Mouse (Mus musculus) heart, postnatal 4 days (tissue): ENCODE results near the gene Cntn5. TPM values are rescaled to one million over a fixed set of nuclear protein-coding genes. Genes with fewer than 3 reads are reported as not detected.

Experiments used
- DNase-seq: peaks from one replicate; pipeline ENCODE4 v3.0.0; 2021
- total RNA-seq, 2 experiments: library from RNA; stranded (reverse); gene quantifications; 2 replicates each; pipeline ENCODE4 v1.2.3; 2021

Cntn5 gene
- total RNA-seq, 2 experiments from 2014 or later, result 0.10 to 0.16 TPM

DNA sequence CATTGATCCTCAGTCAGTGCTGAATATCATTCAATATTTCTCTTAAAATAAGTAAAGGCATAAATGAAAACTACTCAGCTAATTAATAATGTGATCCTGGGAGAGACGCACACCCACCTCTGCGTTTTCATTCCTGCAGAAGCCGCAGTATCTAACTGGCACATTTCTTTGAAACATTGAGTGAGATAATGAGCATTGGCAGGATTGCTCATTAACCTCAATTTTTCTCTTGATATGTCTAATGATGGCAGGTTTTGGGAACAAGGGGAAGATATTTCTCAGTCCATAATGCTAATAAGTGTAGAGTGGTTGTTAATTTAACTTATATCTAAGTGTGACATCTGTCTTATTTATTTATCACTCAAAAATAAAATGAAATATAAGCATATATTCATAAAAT lies 734.0 kb downstream of the Cntn5 start:
- DNase-seq, result no peak

GRCm38 (mm10) chr9:10121350-10122057 lies 783.1 kb downstream of the Cntn5 start:
- no peak for DNase-seq

GRCm38 (mm10) chr9:10116581-10116980 lies 788.0 kb downstream of the Cntn5 start:
- DNase-seq, result no peak

DNA sequence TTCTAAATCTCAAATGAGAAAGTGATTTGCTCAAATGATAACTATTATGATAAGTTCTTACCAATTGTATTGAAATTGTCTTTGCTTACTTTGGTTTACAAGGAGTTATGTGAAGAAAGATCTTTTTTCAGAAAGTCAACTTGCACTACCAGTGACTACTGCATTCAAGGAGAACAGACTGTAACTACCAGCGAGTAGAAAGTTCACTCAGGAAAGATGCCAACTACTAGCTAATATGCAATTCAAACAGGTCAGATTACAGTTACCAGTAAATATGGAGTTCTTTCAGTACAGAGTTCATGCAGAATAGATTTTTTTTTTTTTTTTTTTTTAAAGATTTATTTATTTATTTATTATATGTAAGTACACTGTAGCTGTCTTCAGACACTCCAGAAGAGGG lies 795.4 kb downstream of the Cntn5 start:
- no peak for DNase-seq

- DNase-seq, result no peak
These were observed 796.7 kb downstream of the Cntn5 start for GRCm38 (mm10) chr9:10107861-10108260.

DNA sequence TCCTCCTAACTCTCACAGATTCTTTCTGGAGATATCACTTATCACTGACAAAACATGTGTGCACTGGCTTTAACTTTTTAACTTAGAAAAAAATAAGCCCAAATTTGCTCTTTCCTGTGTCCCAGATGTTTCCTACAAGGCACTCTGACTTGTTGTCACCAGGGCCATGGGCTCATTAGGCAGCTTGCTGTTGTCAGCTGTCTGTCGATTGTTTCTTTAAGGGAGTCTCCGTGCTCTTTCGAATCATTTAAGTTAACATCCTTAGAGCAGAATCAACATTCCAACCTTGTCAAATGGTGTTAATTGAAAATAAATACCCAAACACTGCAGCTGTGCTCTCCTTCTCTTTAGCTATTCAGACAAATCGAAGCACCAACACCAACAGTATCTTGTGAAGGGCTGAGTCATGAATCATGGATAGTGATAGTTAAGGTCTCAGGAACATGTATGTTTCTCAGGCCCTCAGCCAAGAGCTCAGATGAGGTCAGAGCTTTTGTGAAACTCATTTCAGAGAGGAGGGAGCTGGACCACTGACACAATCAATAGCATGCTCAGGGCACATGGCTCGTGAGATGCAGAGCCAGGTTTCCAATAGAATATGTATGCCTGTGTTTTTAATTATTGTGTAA lies 802.6 kb downstream of the Cntn5 start:
- DNase-seq, result no peak

GRCm38 (mm10) chr9:10076282-10076681 lies 828.3 kb downstream of the Cntn5 start:
- no peak for DNase-seq

- DNase-seq, result no peak
These were observed 831.2 kb downstream of the Cntn5 start for GRCm38 (mm10) chr9:10073401-10073800.

GRCm38 (mm10) chr9:10072860-10073259 lies 831.7 kb downstream of the Cntn5 start:
- DNase-seq, result no peak

DNA sequence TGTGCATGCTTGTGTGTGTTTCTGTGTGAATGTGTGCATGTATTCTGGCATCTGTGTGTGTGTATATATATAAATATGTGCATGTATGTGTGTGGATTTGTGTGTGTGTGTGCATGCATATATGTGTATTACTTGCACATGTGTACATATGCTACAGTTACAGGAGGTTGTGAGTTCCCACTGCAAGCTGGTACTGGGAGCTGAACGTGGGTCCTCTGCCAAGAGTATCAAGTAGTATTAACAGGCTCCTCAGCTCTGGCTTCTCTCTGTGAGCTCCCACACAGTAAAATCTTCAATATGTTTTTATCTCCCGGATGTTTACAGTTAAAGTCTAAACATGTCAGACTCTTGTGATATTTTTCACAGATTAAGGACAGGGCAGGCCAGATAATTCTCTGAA lies 833.3 kb downstream of the Cntn5 start:
- DNase-seq, result no peak

GRCm38 (mm10) chr9:10044969-10045789 lies 859.4 kb downstream of the Cntn5 start:
- DNase-seq, result no peak

DNA sequence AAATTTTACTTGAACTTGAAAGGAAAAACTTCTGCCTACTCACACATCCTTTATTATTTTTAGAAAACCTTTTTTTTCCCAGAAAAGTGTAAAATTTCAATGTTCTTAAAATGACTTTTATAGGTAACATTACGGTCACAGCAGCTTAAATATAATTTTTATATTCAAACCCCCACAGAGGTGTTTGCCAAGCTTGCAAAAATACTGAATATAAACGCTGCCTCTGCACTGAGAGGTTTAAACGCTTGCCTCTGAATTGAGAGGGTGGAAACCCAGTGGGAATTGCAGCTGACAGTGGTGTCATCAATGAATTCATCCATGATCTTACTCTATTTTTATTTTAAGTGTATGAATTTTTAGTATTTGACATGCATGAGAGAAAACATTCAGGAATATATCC lies 861.6 kb downstream of the Cntn5 start:
- no peak for DNase-seq

DNA sequence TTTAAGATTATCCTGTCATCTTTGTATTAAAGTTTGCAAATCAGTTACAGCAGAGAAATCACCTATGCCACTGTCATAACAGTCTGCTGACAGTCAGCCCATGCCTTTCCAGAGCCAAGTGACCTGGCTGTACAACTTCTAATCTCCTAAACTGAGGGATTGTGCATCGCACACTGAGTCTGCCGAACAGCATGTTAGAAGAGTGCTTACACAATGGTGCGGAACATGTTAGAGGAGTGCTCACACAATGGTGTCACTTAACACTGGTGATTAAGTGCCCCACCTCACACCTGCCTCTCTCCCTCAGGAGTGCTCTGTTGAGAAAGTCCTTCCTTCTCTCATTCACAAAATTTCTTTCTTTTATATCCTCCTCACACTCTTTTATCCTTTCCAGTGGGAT lies 889.4 kb downstream of the Cntn5 start:
- DNase-seq, result no peak

DNA sequence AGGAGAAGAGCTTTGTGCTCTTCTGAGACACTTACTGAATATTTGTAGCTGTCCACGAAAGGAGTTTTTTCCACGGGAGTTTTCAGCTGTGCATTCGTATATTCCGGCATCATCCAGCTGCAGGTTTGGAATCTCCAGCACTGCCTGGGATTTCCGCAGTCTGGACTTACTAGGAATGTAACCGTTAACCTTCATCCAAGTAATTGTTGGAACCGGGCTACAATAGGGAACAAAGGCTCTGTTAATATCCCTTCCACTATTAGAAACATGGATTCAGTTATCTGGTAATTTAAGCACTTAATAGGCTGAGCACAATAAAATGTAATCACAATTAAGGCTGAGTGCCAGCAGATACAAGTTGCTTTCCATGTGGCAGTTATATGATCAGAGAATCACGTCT lies 920.5 kb downstream of the Cntn5 start:
- no peak for DNase-seq

DNA sequence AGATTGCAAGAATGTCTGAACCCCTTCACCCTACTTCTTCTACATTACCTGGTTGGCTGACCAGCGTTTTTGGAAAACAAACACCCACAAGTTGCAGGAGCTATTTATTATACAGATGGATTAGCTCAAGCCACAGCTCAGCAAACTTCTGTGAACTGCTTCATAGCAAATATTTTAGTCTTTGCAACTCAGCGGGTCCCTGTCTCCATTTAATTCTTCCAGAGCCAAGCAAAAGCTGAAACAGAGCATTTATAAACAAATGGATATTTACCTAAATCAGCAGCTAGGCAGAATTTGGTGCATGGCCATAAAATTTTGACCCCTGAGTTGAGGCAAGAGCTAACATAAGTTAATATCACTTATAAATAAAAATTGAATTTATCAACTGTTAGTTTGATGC lies 921.4 kb downstream of the Cntn5 start:
- DNase-seq, result no peak

DNA sequence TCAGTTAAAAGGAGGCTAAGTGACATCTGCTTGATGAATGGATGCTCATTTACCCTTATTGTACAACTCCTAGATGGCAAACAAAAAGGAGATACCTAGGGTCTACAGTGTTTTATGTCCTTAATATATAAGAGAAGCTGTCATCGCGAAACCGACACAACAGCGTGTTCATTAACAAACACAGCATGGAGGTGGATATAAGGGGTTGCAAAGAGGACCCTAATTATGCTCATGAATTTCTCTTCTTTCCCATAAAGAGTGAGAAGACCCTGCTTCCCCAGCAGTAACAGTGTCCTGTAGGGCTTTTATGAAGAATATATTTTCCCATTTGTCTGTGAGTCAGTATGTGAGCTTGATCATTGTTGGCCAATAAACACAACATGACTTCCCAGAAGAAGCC lies 939.2 kb downstream of the Cntn5 start:
- no peak for DNase-seq

DNA sequence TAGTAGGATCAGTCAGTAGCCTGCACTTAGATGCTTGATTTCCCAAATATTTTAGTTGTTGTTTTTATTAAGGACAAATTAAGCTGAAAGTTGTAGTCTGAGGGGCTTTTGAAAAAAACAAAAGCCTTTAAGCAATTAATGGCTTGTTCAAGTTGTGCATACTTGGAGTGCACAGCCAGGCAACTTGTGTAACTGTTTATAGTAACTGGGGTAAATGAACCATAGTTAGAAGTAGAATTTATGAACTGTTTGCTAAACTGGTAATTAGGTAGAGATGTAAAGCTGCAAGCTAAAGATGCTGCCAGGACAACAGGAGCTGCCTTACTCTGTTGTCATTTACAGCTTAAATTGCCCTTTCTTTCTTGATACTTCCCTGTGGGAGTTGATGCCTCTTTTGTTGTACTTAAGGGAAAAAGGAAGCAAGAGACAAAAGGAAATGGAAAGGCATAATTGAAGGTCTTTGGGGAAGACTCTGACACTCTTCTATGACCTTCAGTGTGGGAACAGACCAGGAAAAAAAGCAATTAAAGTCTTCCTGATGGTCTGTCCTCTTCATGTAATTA lies 943.9 kb downstream of the Cntn5 start:
- no peak for DNase-seq

GRCm38 (mm10) chr9:9949346-9949745 lies 955.2 kb downstream of the Cntn5 start:
- DNase-seq, result no peak

DNA sequence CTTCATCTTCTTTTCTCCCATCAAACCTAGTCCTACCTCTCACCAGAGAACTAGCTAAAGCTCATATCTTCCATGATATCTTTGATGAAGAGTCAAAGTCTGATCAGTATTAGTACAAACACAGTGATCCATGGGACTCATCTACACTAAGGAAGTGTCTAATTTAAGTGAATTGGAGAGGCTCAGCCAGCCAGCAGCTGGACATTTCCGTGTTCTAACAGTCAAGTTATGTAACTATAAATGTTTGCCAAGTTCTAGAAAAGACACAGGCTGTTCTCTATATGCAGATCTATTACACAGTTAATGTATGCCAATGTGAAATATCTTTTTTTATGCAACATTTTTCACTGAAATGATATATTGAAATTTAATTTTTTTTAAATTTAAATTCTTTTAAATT lies 959.7 kb downstream of the Cntn5 start:
- DNase-seq, result no peak

- no peak for DNase-seq
These were observed 966.8 kb downstream of the Cntn5 start for GRCm38 (mm10) chr9:9937444-9938436.

DNA sequence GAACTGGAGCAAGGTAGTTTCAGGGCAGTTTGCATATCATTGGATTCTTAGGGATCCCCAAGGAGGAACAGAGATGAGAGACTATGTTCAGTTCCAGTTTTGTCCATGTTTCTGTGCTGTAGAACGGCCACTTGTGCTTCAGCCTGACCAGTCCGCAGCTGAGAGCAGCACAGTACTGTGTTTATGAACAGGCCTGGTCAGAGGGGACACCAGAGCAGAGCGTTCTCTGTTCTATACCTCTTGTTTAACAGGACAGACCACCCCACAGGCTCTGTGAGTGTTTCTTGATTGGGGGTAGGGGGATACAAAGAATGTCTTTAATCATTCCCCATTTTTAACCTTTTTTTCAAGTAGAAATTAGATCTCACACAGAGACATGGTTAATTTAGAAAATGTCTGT lies 984.0 kb downstream of the Cntn5 start:
- DNase-seq, result no peak

DNA sequence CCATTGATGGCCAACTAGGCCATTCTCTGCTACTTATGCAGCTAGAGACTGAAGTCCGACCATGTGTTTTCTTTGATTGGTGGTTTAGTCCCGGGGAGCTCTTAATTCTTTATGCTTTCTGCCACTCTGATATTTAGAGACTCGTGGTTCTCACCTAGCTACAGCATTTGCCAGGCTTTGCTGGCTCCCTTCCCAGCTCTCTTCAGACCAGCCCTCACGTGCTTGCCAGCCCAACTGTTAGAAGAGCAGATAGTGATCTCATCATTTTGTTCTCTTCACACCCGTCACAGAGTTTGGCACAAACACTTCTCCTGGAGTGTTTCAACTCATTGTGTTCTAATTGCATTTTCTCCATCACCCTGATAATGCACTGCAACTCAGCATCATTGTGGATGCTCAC lies 1005.5 kb downstream of the Cntn5 start:
- peak; percentile 29 for DNase-seq
